Mouse (Mus musculus) pancreas, adult 10 weeks (tissue): ENCODE data around the gene Map4k3. TPM values are rescaled to one million over a fixed set of nuclear protein-coding genes. Genes with fewer than 3 reads are reported as not detected.

Source experiments
- polyA plus RNA-seq: library from polyadenylated mRNA; stranded (reverse); fragments of 350-450 nt; fragmentation: Illumina TruSeq; extraction: RNeasy Lipid Tissue Mini Kit (QIAGEN cat#74804); gene quantifications from one replicate; pipeline ENCODE4 v1.2.3, GENCODE M21; 2015; ENCODE audit warnings: low read depth, low replicate concordance; ENCODE audit not compliant: insufficient read depth

Map4k3 gene
- 10.9 TPM for polyA plus RNA-seq

DNA sequence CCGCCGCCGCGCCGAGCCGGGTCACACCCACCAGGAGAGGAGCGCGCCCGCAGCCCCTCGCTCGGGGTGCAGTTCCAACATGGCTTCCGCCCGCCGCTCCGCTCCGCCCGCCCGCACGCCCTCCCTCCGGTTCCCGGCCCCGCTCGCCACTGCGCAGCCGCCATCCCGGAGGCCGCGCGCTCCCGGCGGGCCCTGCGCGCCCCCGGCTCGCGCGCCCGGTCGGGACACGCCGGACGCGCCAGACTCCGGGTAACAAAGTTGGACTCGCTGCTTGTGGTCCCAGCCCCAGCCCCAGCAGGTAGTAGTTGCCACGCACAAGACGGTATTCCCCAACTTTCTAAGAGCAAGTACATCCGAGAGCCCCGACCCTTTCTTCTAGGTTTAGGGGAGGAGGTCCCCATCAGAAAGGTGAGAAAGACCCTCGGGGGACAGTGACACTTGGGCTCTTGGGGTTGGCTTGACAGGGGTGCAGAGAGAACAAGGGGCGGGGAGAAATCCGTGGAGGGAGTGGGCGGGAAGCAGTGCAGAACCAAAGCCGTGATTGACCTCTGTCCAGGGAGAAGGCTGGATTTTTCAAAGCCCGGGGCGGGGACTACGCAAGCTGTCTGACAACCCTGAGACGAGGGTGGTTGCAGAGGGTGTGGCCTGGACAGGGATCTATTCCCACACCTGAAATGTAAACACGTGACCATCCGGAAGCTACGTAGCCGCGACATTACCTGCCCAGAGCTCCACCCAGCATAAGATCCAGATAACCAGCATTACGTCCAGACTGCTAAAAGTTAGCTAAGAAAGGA lies at the start of gene Map4k3:
Gene Map4k3 (minus strand): TSS at position 424 of the 797 bp plus-strand sequence.

DNA sequence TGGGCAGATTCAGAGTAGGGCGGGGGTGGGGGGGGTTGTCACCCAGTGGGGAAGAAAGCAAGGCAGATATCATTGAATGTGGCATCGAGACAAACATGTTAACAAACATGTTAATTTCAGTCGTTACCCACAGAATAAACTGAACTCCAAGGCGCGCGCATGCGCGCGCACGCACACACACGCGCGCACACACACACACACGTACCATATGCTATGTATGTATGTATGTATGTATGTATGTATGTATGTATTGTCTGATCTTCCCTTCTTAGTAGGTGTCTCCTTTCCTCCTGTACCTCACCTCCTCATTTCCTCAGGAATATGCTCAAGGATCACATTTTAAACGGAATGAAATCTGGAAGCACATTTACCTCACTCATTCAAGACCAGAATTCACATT lies 150.6 kb downstream of the Map4k3 start, which contains the start of gene Cdkl4:
Gene Cdkl4 (minus strand): TSS at position 175 of the 400 bp plus-strand sequence.

Other genes with a start within 250 kb of the Map4k3 start
- 3.0 TPM for gene Sos1, start 248.0 kb downstream of the Map4k3 start, polyA plus RNA-seq
- not detected for gene Cdkl4, start 150.7 kb downstream of the Map4k3 start, polyA plus RNA-seq
- not detected for gene Tmem178, start 216.1 kb upstream of the Map4k3 start, polyA plus RNA-seq